Mouse (Mus musculus): ENCODE results near the gene Htr1d. TPM values are rescaled to one million over a fixed set of nuclear protein-coding genes. Genes with fewer than 3 reads are reported as not detected.

Gene Htr1d
- total RNA-seq, 1 experiment = 1.5 TPM

- no peak for DNase-seq (ENCODE audit: low read depth, low spot score)
- H3K4me1 ChIP-seq (ENCODE audit: control insufficient read depth in 2 of 2, insufficient read depth in 2 of 2, low read length in 2 of 2, poor library complexity in 1 of 2) = peaks cover 15 to 16% of the 10 kb centered on the region in 2 experiments
- H3K36me3 ChIP-seq (ENCODE audit: control insufficient read depth, insufficient read depth, low read length, poor library complexity, severe bottlenecking) = no peaks in the 10 kb centered on the region
- H3K9ac ChIP-seq (ENCODE audit: insufficient read depth, low read depth, low read length, poor library complexity, severe bottlenecking) = no peak overlapping the region
- TF ChIP-seq MAFK (IDR thresholded peaks at IDR 0.05; ENCODE audit: insufficient read depth, low read depth, low read length) (no peak), ZC3H11A (IDR thresholded peaks at IDR 0.05; ENCODE audit: borderline replicate concordance, low read depth, low read length) (no peak), CHD2 (IDR thresholded peaks at IDR 0.05; ENCODE audit: low read depth, low read length) (no peak), HCFC1 (IDR thresholded peaks at IDR 0.05; ENCODE audit: borderline replicate concordance, insufficient read depth, low read length) (no peak), ZNF384 (IDR thresholded peaks at IDR 0.05; ENCODE audit: low read depth, low read length) (no peak)
- no peak overlapping the region for H3K4me3 ChIP-seq (ENCODE audit: insufficient read depth in 1 of 2, low read depth in 1 of 2, low read length in 2 of 2, poor library complexity in 1 of 2, severe bottlenecking in 1 of 2)
- in situ Hi-C loops (cut with MboI; ENCODE audit: low sequenced_read_pairs in 2 of 2, unreplicated experiment in 2 of 2) = loop anchor here (10.0 kb wide), 2 partner anchors 163 to 173 kb away; partner anchors contain the start of genes Lactbl1 (in 1 of the 2) and Tex46 (in 1 of the 2)
- H3K9me3 ChIP-seq (ENCODE audit: control insufficient read depth, insufficient read depth, low read depth, low read length) = no peaks in the 10 kb centered on the region
- H3K27ac ChIP-seq (ENCODE audit: insufficient read depth, low read depth, low read length, poor library complexity, severe bottlenecking) = no peak overlapping the region
These were observed 29.0 kb downstream of the Htr1d start for GRCm38 (mm10) chr4:136452286-136452685.

DNA sequence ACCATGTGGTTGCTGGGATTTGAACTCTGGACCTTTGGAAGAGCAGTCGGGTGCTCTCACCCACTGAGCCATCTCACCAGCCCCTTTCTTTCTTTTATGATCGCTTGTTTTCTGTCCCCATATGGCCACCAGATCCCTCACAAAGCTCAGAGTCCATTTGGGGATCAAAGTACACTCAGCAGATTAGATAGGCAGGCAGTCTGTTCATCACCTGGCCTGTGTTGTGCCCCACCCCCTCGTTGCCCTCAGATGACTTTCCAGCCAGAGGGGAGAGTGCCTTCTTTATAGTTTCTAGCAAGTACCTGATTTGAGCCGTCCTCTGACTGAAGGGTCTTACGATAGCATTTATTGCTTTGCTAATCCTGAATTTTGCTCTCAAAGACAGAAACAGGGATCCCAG is 29.5 kb downstream of the Htr1d start:
- H3K4me1 ChIP-seq (ENCODE audit: control insufficient read depth in 2 of 2, insufficient read depth in 2 of 2, low read length in 2 of 2, poor library complexity in 1 of 2) = peaks cover 15 to 16% of the 10 kb centered on the region in 2 experiments

DNA sequence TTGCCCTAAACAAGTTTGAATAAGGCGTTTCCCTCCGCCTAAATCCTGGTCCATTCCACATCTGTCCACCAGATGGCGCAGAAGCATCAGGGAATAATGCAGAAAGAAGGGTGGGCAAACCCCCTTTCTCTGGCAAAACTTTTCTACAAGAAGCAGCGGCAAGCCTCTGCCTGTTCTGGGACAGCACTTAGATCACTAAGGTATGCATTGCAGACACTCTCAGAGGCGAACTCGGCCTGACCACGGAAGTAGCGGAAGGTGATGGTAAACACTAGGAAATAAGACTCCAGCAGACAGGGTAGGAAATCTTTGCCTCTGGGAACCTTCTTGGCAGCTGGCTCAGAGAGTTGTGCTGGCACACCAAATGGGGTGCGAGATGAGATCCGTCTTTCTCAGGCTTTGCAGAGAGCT is 31.5 kb downstream of the Htr1d start:
- DNase-seq (ENCODE audit: low read depth, low spot score) = peak; percentile 87
- in situ Hi-C loops (cut with MboI; ENCODE audit: low sequenced_read_pairs in 2 of 2, unreplicated experiment in 2 of 2) = loop anchor here (10.0 kb wide), 2 partner anchors 160 to 170 kb away; partner anchors contain the start of genes Lactbl1 (in 1 of the 2) and Tex46 (in 1 of the 2)
- Histone ChIP-seq H3K36me3 (ENCODE audit: control insufficient read depth, insufficient read depth, low read length, poor library complexity, severe bottlenecking) (no peaks in the 10 kb centered on the region), H3K4me1 (ENCODE audit: control insufficient read depth in 2 of 2, insufficient read depth in 2 of 2, low read length in 2 of 2, poor library complexity in 1 of 2) (peaks cover 15 to 22% of the 10 kb centered on the region in 2 experiments), H3K27ac (ENCODE audit: insufficient read depth, low read depth, low read length, poor library complexity, severe bottlenecking) (no peak overlapping the region), H3K9ac (ENCODE audit: insufficient read depth, low read depth, low read length, poor library complexity, severe bottlenecking) (no peak overlapping the region), H3K9me3 (ENCODE audit: control insufficient read depth, insufficient read depth, low read depth, low read length) (no peaks in the 10 kb centered on the region), H3K4me3 (ENCODE audit: insufficient read depth in 1 of 2, low read depth in 1 of 2, low read length in 2 of 2, poor library complexity in 1 of 2, severe bottlenecking in 1 of 2) (peak overlapping the region; percentile 2 to 44; a peak in 3 of 4 replicates)
- TF ChIP-seq ZNF384 (IDR thresholded peaks at IDR 0.05; ENCODE audit: low read depth, low read length) (no peak), ZC3H11A (IDR thresholded peaks at IDR 0.05; ENCODE audit: borderline replicate concordance, low read depth, low read length) (peak; percentile 96), CHD2 (IDR thresholded peaks at IDR 0.05; ENCODE audit: low read depth, low read length) (no peak), MAFK (IDR thresholded peaks at IDR 0.05; ENCODE audit: insufficient read depth, low read depth, low read length) (no peak), HCFC1 (IDR thresholded peaks at IDR 0.05; ENCODE audit: borderline replicate concordance, insufficient read depth, low read length) (no peak)

More for the DNA sequence above, 29.5 kb downstream of the Htr1d start:
- Histone ChIP-seq H3K9ac (ENCODE audit: insufficient read depth, low read depth, low read length, poor library complexity, severe bottlenecking) (no peak overlapping the region), H3K27ac (ENCODE audit: insufficient read depth, low read depth, low read length, poor library complexity, severe bottlenecking) (no peak overlapping the region), H3K9me3 (ENCODE audit: control insufficient read depth, insufficient read depth, low read depth, low read length) (no peaks in the 10 kb centered on the region), H3K36me3 (ENCODE audit: control insufficient read depth, insufficient read depth, low read length, poor library complexity, severe bottlenecking) (no peaks in the 10 kb centered on the region), H3K4me3 (ENCODE audit: insufficient read depth in 1 of 2, low read depth in 1 of 2, low read length in 2 of 2, poor library complexity in 1 of 2, severe bottlenecking in 1 of 2) (no peak overlapping the region)
- in situ Hi-C loops (cut with MboI; ENCODE audit: low sequenced_read_pairs in 2 of 2, unreplicated experiment in 2 of 2) = loop anchor here (10.0 kb wide), 2 partner anchors 162 to 172 kb away; partner anchors contain the start of genes Lactbl1 (in 1 of the 2) and Tex46 (in 1 of the 2)
- TF ChIP-seq CHD2 (IDR thresholded peaks at IDR 0.05; ENCODE audit: low read depth, low read length) (no peak), ZC3H11A (IDR thresholded peaks at IDR 0.05; ENCODE audit: borderline replicate concordance, low read depth, low read length) (no peak), HCFC1 (IDR thresholded peaks at IDR 0.05; ENCODE audit: borderline replicate concordance, insufficient read depth, low read length) (no peak), MAFK (IDR thresholded peaks at IDR 0.05; ENCODE audit: insufficient read depth, low read depth, low read length) (no peak), ZNF384 (IDR thresholded peaks at IDR 0.05; ENCODE audit: low read depth, low read length) (no peak)
- DNase-seq (ENCODE audit: low read depth, low spot score) = no peak

- H3K27ac ChIP-seq (ENCODE audit: insufficient read depth, low read depth, low read length, poor library complexity, severe bottlenecking) = no peak overlapping the region; the same call in 1 of the 2 replicates
- TF ChIP-seq CHD2 (IDR thresholded peaks at IDR 0.05; ENCODE audit: low read depth, low read length) = no peak
- no peak for TF ChIP-seq HCFC1 (IDR thresholded peaks at IDR 0.05; ENCODE audit: borderline replicate concordance, insufficient read depth, low read length)
- no peak for TF ChIP-seq MAFK (IDR thresholded peaks at IDR 0.05; ENCODE audit: insufficient read depth, low read depth, low read length)
- in situ Hi-C loops (cut with MboI; ENCODE audit: low sequenced_read_pairs in 2 of 2, unreplicated experiment in 2 of 2) = loop anchor here (10.0 kb wide), 2 partner anchors 158 to 168 kb away; partner anchors contain the start of genes Lactbl1 (in 1 of the 2) and Tex46 (in 1 of the 2)
These were observed 33.3 kb downstream of the Htr1d start for GRCm38 (mm10) chr4:136456516-136457218.

More at GRCm38 (mm10) chr4:136456516-136457218, 33.3 kb downstream of the Htr1d start:
- peaks cover 7 to 22% of the 10 kb centered on the region in 2 experiments for H3K4me1 ChIP-seq (ENCODE audit: control insufficient read depth in 2 of 2, insufficient read depth in 2 of 2, low read length in 2 of 2, poor library complexity in 1 of 2)
- H3K9ac ChIP-seq (ENCODE audit: insufficient read depth, low read depth, low read length, poor library complexity, severe bottlenecking) = no peak overlapping the region; the same call in 1 of the 2 replicates
- H3K4me3 ChIP-seq (ENCODE audit: insufficient read depth in 1 of 2, low read depth in 1 of 2, low read length in 2 of 2, poor library complexity in 1 of 2, severe bottlenecking in 1 of 2) = no peak overlapping the region
- no peaks in the 10 kb centered on the region for H3K36me3 ChIP-seq (ENCODE audit: control insufficient read depth, insufficient read depth, low read length, poor library complexity, severe bottlenecking)
- H3K9me3 ChIP-seq (ENCODE audit: control insufficient read depth, insufficient read depth, low read depth, low read length) = no peaks in the 10 kb centered on the region
- no peak for DNase-seq (ENCODE audit: low read depth, low spot score)
